Mouse (Mus musculus) embryo, embryonic 11 days (tissue): ENCODE measurements around the gene Grk6.

Experiments used
- DNase-seq: peaks from one replicate; pipeline ENCODE4 v3.0.0-alpha.2; 2015

Gene Grk6

GRCm38 (mm10) chr13:55486916-55487577 is 42.2 kb downstream of the Grk6 start:
- DNase-seq: peak; percentile 76

DNA sequence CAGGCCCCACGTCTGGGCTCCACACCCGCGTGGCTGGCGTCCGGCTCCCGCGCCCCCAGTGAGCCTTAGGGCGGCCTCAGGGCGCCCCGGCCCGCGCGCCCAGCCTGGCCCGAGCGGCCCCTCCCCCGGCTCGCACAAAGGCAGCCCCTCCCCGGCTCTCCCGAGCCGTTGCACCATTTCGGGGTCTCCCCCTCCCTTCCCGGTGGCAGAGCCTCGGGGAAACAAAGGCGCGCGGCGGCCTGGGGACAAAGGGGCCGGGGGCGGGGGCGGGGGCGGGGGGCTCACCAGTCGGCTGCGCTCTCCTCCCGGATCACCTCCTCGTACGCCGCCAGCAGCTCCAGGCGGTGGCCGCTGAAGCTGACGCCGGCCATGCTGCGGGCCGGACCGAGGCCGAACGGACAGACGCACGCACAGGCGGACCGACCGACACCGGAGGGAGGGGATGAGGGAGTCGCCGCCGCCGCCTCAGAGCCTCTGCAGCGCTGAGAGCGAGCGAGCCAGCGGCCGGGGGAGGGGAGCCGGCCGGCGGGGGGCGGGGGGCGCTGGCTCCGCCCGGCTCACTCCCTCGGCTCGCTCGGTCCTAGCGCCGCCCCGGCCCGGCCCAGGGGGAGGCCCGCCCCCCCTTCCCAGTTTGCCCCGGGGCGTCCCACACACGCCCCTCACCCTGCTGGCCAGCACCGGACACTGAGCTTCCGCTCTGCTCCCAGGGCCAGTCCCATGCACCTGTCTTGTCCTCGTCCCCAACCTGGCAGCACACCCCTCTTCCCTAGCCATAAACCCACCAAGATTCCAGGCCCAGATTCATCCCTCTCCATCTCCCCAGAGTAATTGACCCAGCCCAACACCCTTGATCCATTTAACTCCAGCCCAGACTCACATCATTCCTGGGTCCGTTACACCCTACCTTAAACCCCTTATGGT is 43.0 kb downstream of the Grk6 start, which contains the start of gene Dbn1:
Gene Dbn1 (minus strand): TSS at position 534 of the 921 bp plus-strand sequence.
- peak; percentile 92 for DNase-seq

GRCm38 (mm10) chr13:55494257-55494656 is 49.4 kb downstream of the Grk6 start:
- DNase-seq: no peak

DNA sequence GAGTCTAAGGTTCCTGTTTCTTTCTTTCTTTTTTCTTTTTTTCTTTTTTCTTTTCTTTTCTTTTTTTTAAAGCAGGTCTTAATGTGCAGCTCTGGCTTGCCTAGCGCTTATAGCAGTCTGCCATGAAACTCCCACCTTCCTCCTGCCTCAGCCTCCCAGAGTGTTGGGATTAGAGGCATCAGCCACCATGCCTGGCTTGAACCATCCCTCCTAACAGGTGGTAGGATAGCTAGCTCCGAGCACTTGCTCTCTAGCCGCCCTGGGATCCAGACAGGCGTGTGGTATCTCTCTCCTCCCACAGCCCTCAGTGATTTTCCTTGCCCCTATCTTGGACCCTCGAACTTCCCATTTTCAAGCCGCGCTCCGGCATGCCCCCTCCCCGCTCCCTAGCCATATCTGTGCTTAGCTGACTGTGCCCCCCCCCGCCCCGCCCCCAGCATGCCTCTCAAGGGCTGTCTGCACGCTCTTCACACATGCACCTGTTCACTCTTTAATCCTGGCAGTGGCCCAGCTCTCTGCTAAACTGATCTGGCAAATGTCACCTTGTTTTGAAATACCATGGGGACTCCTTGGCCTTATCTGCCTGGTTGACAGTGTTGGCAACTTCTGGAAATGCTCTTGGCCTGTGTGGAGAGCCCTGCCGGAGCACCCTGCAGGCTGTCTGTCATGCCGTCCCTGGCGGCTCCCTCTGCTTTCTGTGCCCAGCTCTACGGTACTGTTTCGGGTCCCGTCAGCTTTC is 50.2 kb downstream of the Grk6 start:
- no peak for DNase-seq

GRCm38 (mm10) chr13:55495702-55496101 is 50.8 kb downstream of the Grk6 start:
- DNase-seq: no peak

GRCm38 (mm10) chr13:55496661-55497060 is 51.8 kb downstream of the Grk6 start:
- no peak for DNase-seq

- DNase-seq: no peak
Observed at GRCm38 (mm10) chr13:55498906-55499305, 54.0 kb downstream of the Grk6 start.

GRCm38 (mm10) chr13:55500575-55500974 is 55.7 kb downstream of the Grk6 start:
- no peak for DNase-seq

DNA sequence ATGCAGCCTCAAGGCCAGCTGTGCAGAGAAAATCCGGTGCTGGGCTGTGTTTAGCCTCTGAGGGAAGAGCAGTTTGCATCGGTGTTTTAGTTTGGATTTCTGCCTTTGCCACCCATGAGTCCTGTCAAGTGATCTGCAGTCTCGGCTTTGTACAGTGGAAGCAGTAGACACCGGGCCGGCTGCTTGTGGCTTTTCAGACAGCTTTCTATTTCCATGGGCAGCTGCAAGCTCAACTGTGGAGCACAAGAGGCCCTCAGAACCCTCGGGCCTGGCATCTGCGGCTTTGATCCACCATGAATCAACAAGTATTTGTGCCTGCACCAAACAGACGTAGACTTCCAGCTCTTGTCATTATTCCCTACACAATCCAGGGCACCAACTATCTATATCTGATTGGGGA is 57.5 kb downstream of the Grk6 start:
- DNase-seq: no peak

- DNase-seq: no peak
Observed at GRCm38 (mm10) chr13:55504390-55504789, 59.5 kb downstream of the Grk6 start.

GRCm38 (mm10) chr13:55505810-55506209 is 60.9 kb downstream of the Grk6 start:
- DNase-seq: no peak

DNA sequence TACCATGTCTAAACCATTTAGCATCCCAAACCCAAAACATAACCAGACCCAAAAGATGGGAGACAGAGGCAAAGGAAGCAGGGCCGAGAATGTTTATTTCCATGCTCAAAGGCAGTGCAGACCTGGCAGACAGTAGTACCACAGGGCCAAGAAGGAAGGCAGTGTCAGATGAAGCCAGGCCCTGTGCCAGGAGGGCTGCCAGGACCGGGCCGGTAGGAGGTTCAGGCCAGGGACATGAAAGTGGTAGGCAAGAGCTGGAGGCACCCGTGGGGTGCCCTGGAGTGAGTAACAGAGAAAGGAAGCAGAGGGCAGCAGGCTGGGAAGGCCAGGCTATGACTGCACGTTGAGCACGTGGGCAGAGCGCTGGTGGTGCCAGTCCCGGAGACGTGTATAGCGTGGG is 61.8 kb downstream of the Grk6 start:
- no peak for DNase-seq

DNA sequence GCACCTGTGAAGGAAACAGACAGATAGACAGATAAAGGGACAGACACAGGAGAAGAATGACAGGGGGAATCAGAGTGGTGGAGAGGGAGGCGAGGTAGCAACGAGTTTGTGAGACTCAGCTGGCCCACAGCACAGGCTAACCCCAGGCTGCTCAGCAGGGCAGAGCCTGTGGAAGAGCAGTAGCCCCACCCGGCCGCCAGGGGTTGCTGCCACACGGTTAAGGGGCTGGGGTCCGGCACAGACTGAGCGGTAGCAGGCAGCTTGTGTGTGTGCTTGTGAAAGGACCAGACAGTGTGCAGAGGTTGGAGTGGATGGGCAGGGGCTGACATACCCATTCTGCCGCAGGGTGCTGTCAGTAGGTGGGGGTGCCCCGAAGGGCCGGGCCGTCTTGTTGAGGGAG is 63.0 kb downstream of the Grk6 start:
- DNase-seq: peak; percentile 41

- no peak for DNase-seq
Observed at GRCm38 (mm10) chr13:55508531-55508930, 63.7 kb downstream of the Grk6 start.

GRCm38 (mm10) chr13:55510332-55510667 is 65.4 kb downstream of the Grk6 start:
- DNase-seq: no peak
